Mouse (Mus musculus) right cerebral cortex, postnatal 4 days (tissue): ENCODE data around the gene Ltb4r2.

Source experiments
- DNase-seq: peaks from one replicate; pipeline ENCODE4 v3.0.0-alpha.2; 2022

The Ltb4r2 gene

GRCm38 (mm10) chr14:55761163-55761562, at the start of gene Ltb4r2:
TSS of gene Ltb4r2 (plus strand) at chr14:55761428.
- no peak for DNase-seq

GRCm38 (mm10) chr14:55711786-55712185, 49.4 kb upstream of the Ltb4r2 start:
- no peak for DNase-seq

GRCm38 (mm10) chr14:55713007-55713728, 48.1 kb upstream of the Ltb4r2 start:
- DNase-seq = no peak

- DNase-seq = no peak
Measured at GRCm38 (mm10) chr14:55713729-55714122, 47.5 kb upstream of the Ltb4r2 start, which contains the start of gene Tgm1. TSS of gene Tgm1 (minus strand) at chr14:55713926.

GRCm38 (mm10) chr14:55714893-55715292, 46.3 kb upstream of the Ltb4r2 start:
- DNase-seq = no peak

GRCm38 (mm10) chr14:55716271-55716670, 45.0 kb upstream of the Ltb4r2 start:
- no peak for DNase-seq

GRCm38 (mm10) chr14:55716884-55717283, 44.3 kb upstream of the Ltb4r2 start:
- DNase-seq = no peak

GRCm38 (mm10) chr14:55719737-55720136, 41.5 kb upstream of the Ltb4r2 start:
- no peak for DNase-seq

GRCm38 (mm10) chr14:55720666-55721065, 40.6 kb upstream of the Ltb4r2 start:
- no peak for DNase-seq

- no peak for DNase-seq
Measured at GRCm38 (mm10) chr14:55721076-55721475, 40.2 kb upstream of the Ltb4r2 start.

GRCm38 (mm10) chr14:55721700-55722437, 39.4 kb upstream of the Ltb4r2 start, which contains the start of gene Rabggta:
TSS of gene Rabggta (minus strand) at chr14:55722263.
- peak; percentile 96 for DNase-seq

- DNase-seq = no peak
Measured at GRCm38 (mm10) chr14:55722438-55722945, 38.7 kb upstream of the Ltb4r2 start.

- no peak for DNase-seq
Measured at GRCm38 (mm10) chr14:55723433-55723832, 37.8 kb upstream of the Ltb4r2 start.

GRCm38 (mm10) chr14:55724411-55724871, 36.8 kb upstream of the Ltb4r2 start:
- DNase-seq = no peak

GRCm38 (mm10) chr14:55726261-55726660, 35.0 kb upstream of the Ltb4r2 start:
- no peak for DNase-seq

GRCm38 (mm10) chr14:55727889-55728685, 33.1 kb upstream of the Ltb4r2 start:
- no peak for DNase-seq

- DNase-seq = no peak
Measured at GRCm38 (mm10) chr14:55730116-55730515, 31.1 kb upstream of the Ltb4r2 start.

- DNase-seq = no peak
Measured at GRCm38 (mm10) chr14:55730531-55731032, 30.6 kb upstream of the Ltb4r2 start.

GRCm38 (mm10) chr14:55733889-55734288, 27.3 kb upstream of the Ltb4r2 start:
- no peak for DNase-seq

- no peak for DNase-seq
Measured at GRCm38 (mm10) chr14:55734869-55735268, 26.4 kb upstream of the Ltb4r2 start.

- DNase-seq = no peak
Measured at GRCm38 (mm10) chr14:55735334-55735733, 25.9 kb upstream of the Ltb4r2 start.

GRCm38 (mm10) chr14:55735758-55736157, 25.5 kb upstream of the Ltb4r2 start:
- DNase-seq = no peak
